Mouse (Mus musculus) frontal cortex, postnatal 10 days (tissue): ENCODE measurements at regions not wholly inside any gene's neighbourhood (a gene's known extent, or its start where the extent isn't known, plus 50 kb on each side); places are given as distances from the start of the nearest gene placed in this dataset.
A peak's percentile ranks its signal among the peaks of the same experiment; 100 is the strongest.

Experiments
- DNase-seq, 2 experiments: peaks; one replicate each; pipeline ENCODE4 v3.0.0; 2022; ENCODE audit warnings: low spot score in 2 of 2, mixed read lengths in 1 of 2

GRCm38 (mm10) chrX:61652377-61652776, 56.9 kb upstream of the Ldoc1 start:
- no peak for DNase-seq

GRCm38 (mm10) chrX:61653077-61653476, 56.2 kb upstream of the Ldoc1 start:
- DNase-seq, result peak in 1 of 2 experiments; percentile 5
